12 mouse cellular contexts compared by ENCODE assay signal in the genomic region with DNA sequence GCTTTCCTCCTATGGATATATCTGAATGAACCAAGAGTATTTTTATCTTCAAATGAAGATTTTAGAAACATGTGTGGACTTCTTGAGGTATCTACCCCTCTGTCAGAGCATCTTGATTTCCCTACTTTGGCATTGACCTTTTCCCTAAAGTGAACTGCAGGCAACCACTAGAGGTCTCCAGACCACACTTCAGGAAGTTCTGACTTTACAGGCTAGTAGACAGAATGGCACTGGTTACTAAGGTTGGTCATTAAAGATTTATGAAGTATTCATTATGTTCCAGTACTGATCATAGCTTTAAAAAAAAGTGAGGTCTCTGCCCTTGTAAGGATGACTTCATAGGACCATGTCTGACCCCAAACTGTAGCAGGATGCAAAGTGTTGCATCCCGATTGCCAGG. TPM values are rescaled to one million over a fixed set of nuclear protein-coding genes. Genes with fewer than 3 reads are reported as not detected.
A peak's percentile ranks its signal among the peaks of the same experiment; 100 is the strongest.
DNase-seq lines count a peak whose midpoint lies in the region; ATAC-seq and TF ChIP-seq lines count a peak whose summit lies in the region.
"Had no signal": no experiment of that assay in that cellular context is flagged by ENCODE, and none has a peak within 500 bp of the region (broad histone marks: within the 10 kb centered on the region; RNA-seq: fewer than 3 reads in every experiment).

No protein-coding gene starts in this region.

- peak; percentile 72 for TF ChIP-seq CTCF in kidney, postnatal 0 days (IDR thresholded peaks at IDR 0.05; ENCODE audit: low read depth)

- peak; percentile 17 for DNase-seq in adrenal gland, adult 2 months
- no peak for DNase-seq in adrenal gland, adult 8-10 months
- peak; percentile 14 for DNase-seq in kidney, postnatal 0 days (ENCODE audit: low spot score)
- DNase-seq in kidney, adult 11 months = no peak
- DNase-seq in ES-CJ7 (ENCODE audit: low read depth, low spot score) = peak; percentile 49
- DNase-seq in embryo, embryonic 9.5 days (ENCODE audit: extremely low spot score) = peak; percentile 13
- no peak for DNase-seq in frontal cortex, postnatal 14 days (ENCODE audit: low spot score in 2 of 2)

- H3K4me3 ChIP-seq in kidney, postnatal 0 days (replicated peaks; ENCODE audit: low read depth, low read length) = no peak overlapping the region
- H3K4me3 ChIP-seq: embryonic facial prominence, embryonic 12.5 days; limb, embryonic 13.5 days had no signal

- H3K4me1 ChIP-seq in kidney, postnatal 0 days (replicated peaks; ENCODE audit: insufficient read depth, low read length) = no peaks in the 10 kb centered on the region
- H3K4me1 ChIP-seq: embryonic facial prominence, embryonic 12.5 days had no signal

- no peak overlapping the region for H3K4me2 ChIP-seq in kidney, postnatal 0 days (ENCODE audit: low read length)
- H3K4me2 ChIP-seq: embryonic facial prominence, embryonic 12.5 days; limb, embryonic 13.5 days had no signal

- no peak overlapping the region for H3K27ac ChIP-seq in kidney, postnatal 0 days
- H3K27ac ChIP-seq: embryonic facial prominence, embryonic 12.5 days; limb, embryonic 13.5 days had no signal

- WGBS in kidney, postnatal 0 days = 97% methylated on average over 1 of the region's 1 CpGs

- H3K27me3 ChIP-seq in kidney, postnatal 0 days (ENCODE audit: insufficient read depth, low read length) = no peaks in the 10 kb centered on the region
- H3K27me3 ChIP-seq: embryonic facial prominence, embryonic 12.5 days; limb, embryonic 13.5 days had no signal

- H3K9me3 ChIP-seq in kidney, postnatal 0 days (replicated peaks; ENCODE audit: low read length) = no peaks in the 10 kb centered on the region
- H3K9me3 ChIP-seq: embryonic facial prominence, embryonic 12.5 days; limb, embryonic 13.5 days had no signal

- ATAC-seq in kidney, postnatal 0 days (replicated peaks; ENCODE audit: low FRiP score, low read depth) = no peak
- ATAC-seq in erythroblast, adult 5-6 weeks (replicated peaks; ENCODE audit: low FRiP score, poor library complexity, severe bottlenecking) = no peak

- H3K36me3 ChIP-seq in kidney, postnatal 0 days (ENCODE audit: insufficient read depth, low read length) = no peaks in the 10 kb centered on the region
- H3K36me3 ChIP-seq: embryonic facial prominence, embryonic 12.5 days; limb, embryonic 13.5 days had no signal

- H3K9ac ChIP-seq in kidney, postnatal 0 days (ENCODE audit: low read depth, low read length) = no peak overlapping the region
- H3K9ac ChIP-seq: embryonic facial prominence, embryonic 12.5 days; limb, embryonic 13.5 days had no signal

RNA-seq across cellular contexts. Expression of a gene that starts 46.0 kb away (rescaled TPM):
- 10 to 100 TPM; 17.0 to 21.2 TPM for total RNA-seq in adrenal gland, adult 2 months (2021)
- 0.98 and 1.0 TPM in 2 replicates for polyA plus RNA-seq in adrenal gland, adult 2 months (2012; rRNA removed)
- 10 to 100 TPM in 3 of 4 experiments, 1 to 10 TPM in 1; 8.8 to 16.3 (median 13.1) TPM for total RNA-seq in adrenal gland, adult 8-10 months (2022)
- polyA plus RNA-seq in kidney, postnatal 0 days (2015; fragmentation: Nextera tagmentation; extraction: Ambion mirVana) = 5.4 and 6.2 TPM in 2 replicates
- 1.0 and 5.6 TPM in 2 replicates for total RNA-seq in erythroblast, adult 5-6 weeks (2015; ENCODE audit: low replicate concordance)
- 4.9 and 6.3 TPM in 2 replicates for total RNA-seq in erythroblast, adult 5-6 weeks (2017; ENCODE audit: low replicate concordance)

RNA-seq across cellular contexts. Expression of a gene that starts 58.2 kb away (rescaled TPM):
- total RNA-seq in adrenal gland, adult 2 months (2021) = not detected
- polyA plus RNA-seq in adrenal gland, adult 2 months (2012; rRNA removed) = not detected in 2 replicates
- not detected for total RNA-seq in adrenal gland, adult 8-10 months (2022)
- not detected in 2 replicates for polyA plus RNA-seq in kidney, postnatal 0 days (2015; fragmentation: Nextera tagmentation; extraction: Ambion mirVana)
- total RNA-seq in erythroblast, adult 5-6 weeks (2015; ENCODE audit: low replicate concordance) = not detected in 2 replicates
- total RNA-seq in erythroblast, adult 5-6 weeks (2017; ENCODE audit: low replicate concordance) = not detected in 2 replicates
- total RNA-seq: heart, postnatal 10 days had no signal
- polyA plus RNA-seq: C2C12; embryonic facial prominence, embryonic 12.5 days; limb, embryonic 13.5 days had no signal

Comparison
In these comparisons a context has a peak if more than half of its experiments do, and no peak if none do; other contexts are left out.
1. DNase-seq: peak in adrenal gland, adult 2 months (single experiment), kidney, postnatal 0 days (single experiment), ES-CJ7 (single experiment) and embryo, embryonic 9.5 days (single experiment); none in adrenal gland, adult 8-10 months (single experiment), kidney, adult 11 months (single experiment) and frontal cortex, postnatal 14 days (0 of 2).